Mouse (Mus musculus) testis, postnatal 14 days (tissue): ENCODE data around the gene Akt1s1.

Experiments used
- DNase-seq: peaks from one replicate; pipeline ENCODE4 v3.0.0; 2021; ENCODE audit warnings: low spot score

The Akt1s1 gene

GRCm38 (mm10) chr7:44853596-44854355, 5.0 kb downstream of the Akt1s1 start:
- DNase-seq = no peak

GRCm38 (mm10) chr7:44854356-44855031, 5.7 kb downstream of the Akt1s1 start:
- DNase-seq = peak; percentile 87

- DNase-seq = no peak
These were observed 6.2 kb downstream of the Akt1s1 start for GRCm38 (mm10) chr7:44855036-44855435.

GRCm38 (mm10) chr7:44856265-44856916, 7.6 kb downstream of the Akt1s1 start:
- no peak for DNase-seq

GRCm38 (mm10) chr7:44857042-44857552, 8.3 kb downstream of the Akt1s1 start, which contains the start of gene Pnkp:
Gene Pnkp, plus strand, starts transcription at chr7:44857139.
- DNase-seq = peak; percentile 80

GRCm38 (mm10) chr7:44857905-44858304, 9.1 kb downstream of the Akt1s1 start:
- no peak for DNase-seq

GRCm38 (mm10) chr7:44859896-44860295, 11.1 kb downstream of the Akt1s1 start:
- no peak for DNase-seq

GRCm38 (mm10) chr7:44860576-44861428, 12.0 kb downstream of the Akt1s1 start:
- peak; percentile 67 for DNase-seq

- no peak for DNase-seq
These were observed 12.6 kb downstream of the Akt1s1 start for GRCm38 (mm10) chr7:44861429-44861816.

- no peak for DNase-seq
These were observed 13.6 kb downstream of the Akt1s1 start for GRCm38 (mm10) chr7:44862434-44862833.

GRCm38 (mm10) chr7:44863210-44863609, 14.4 kb downstream of the Akt1s1 start:
- no peak for DNase-seq

- DNase-seq = no peak
These were observed 15.2 kb downstream of the Akt1s1 start for GRCm38 (mm10) chr7:44863982-44864494.

- no peak for DNase-seq
These were observed 16.1 kb downstream of the Akt1s1 start for GRCm38 (mm10) chr7:44864595-44865542.

GRCm38 (mm10) chr7:44866276-44867009, 17.7 kb downstream of the Akt1s1 start:
- peak; percentile 81 for DNase-seq

- no peak for DNase-seq
These were observed 18.4 kb downstream of the Akt1s1 start for GRCm38 (mm10) chr7:44867010-44867702.

GRCm38 (mm10) chr7:44867802-44868201, 19.0 kb downstream of the Akt1s1 start:
- no peak for DNase-seq

GRCm38 (mm10) chr7:44868465-44868864, 19.7 kb downstream of the Akt1s1 start:
- DNase-seq = no peak

- DNase-seq = peak; percentile 70
These were observed 20.3 kb downstream of the Akt1s1 start for GRCm38 (mm10) chr7:44868919-44869696.
